Mouse (Mus musculus): ENCODE data around the gene Nckap5. TPM values are rescaled to one million over a fixed set of nuclear protein-coding genes. Genes with fewer than 3 reads are reported as not detected.
A peak's percentile ranks its signal among the peaks of the same experiment; 100 is the strongest.

The Nckap5 gene
- total RNA-seq, 2 experiments from 2014 or later: 9.6 to 13.1 TPM

DNA sequence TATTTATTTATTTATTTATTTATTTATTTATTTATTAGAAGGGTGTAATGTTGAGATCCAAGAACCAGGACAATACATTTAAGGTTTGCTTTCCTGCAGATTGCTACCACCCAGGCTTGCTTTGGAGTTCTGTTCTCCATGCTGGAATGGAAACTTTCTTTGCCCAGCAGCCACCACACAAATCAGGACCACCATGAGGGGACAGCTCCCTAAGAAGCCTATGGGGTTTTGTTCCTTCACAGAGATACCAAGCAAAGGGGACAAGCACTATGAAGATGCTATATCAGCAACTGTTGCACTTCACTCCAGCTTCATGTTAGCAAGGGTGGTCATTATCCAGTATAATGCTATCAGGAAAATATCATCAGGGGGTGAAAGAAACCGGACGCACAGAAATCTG lies 513.7 kb downstream of the Nckap5 start:
- intact Hi-C loops (cut with DNase I): no loop called here
- DNase-seq: peak; percentile 5 to 28

GRCm38 (mm10) chr1:126301129-126301528 lies 529.5 kb downstream of the Nckap5 start:
- intact Hi-C loops (cut with DNase I): no loop called here
- DNase-seq: no peak

- no peak for DNase-seq
- intact Hi-C loops (cut with DNase I): no loop called here
Observed at GRCm38 (mm10) chr1:126264931-126265330, 565.7 kb downstream of the Nckap5 start.

- intact Hi-C loops (cut with DNase I): no loop called here
Observed at GRCm38 (mm10) chr1:126254364-126254763, 576.2 kb downstream of the Nckap5 start.

GRCm38 (mm10) chr1:126253934-126254333 lies 576.7 kb downstream of the Nckap5 start:
- no peak for DNase-seq
- intact Hi-C loops (cut with DNase I): no loop called here

More at GRCm38 (mm10) chr1:126254364-126254763, 576.2 kb downstream of the Nckap5 start:
- DNase-seq: no peak

- intact Hi-C loops (cut with DNase I): no loop called here
- DNase-seq: peak in 1 of 2 experiments; percentile 10
Observed at GRCm38 (mm10) chr1:126233196-126233595, 597.4 kb downstream of the Nckap5 start.

GRCm38 (mm10) chr1:126231199-126231598 lies 599.4 kb downstream of the Nckap5 start:
- no peak for DNase-seq
- intact Hi-C loops (cut with DNase I): no loop called here

GRCm38 (mm10) chr1:126210212-126210611 lies 620.4 kb downstream of the Nckap5 start:
- intact Hi-C loops (cut with DNase I): no loop called here
- no peak for DNase-seq

DNA sequence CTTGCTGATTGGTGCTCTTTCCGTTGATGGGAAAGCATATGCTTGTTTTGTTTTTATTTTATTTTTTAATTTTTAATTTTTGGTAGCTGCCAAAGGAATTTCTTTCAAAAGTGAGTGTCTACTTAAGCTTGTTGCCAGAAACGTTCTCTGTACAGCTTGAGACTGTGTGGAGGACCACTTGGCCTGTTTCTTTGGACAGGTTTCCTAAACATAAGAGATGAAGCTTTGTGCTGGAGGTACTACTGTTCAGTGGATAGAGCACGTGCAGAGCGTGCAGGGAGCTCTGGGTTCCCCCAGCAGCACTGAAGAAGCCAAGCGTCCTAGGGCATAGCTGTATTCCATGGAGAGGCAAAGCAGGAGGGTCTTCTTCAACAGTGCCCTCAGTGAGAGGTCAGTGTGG lies 620.9 kb downstream of the Nckap5 start:
- intact Hi-C loops (cut with DNase I): no loop called here
- no peak for DNase-seq

GRCm38 (mm10) chr1:126209131-126209530 lies 621.5 kb downstream of the Nckap5 start:
- no peak for DNase-seq
- intact Hi-C loops (cut with DNase I): no loop called here

DNA sequence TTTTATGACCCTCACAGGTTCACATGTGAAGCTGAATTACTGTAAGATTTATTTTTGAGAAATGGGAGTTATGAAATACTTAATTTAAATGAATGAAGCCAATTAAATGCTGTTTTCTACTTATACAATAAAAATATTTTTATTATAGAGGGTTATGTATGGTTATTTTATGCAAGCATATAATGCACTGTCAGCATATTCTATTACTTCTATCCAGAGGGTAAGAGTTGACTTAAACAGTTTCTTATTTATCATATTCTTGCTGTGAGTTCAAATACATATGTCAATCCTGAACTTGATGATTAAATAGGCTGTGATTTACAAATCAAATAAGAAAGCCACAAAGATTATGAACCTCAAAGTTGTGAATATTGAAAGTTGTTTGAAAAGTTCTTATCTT lies 633.7 kb downstream of the Nckap5 start:
- DNase-seq: no peak
- intact Hi-C loops (cut with DNase I): no loop called here

GRCm38 (mm10) chr1:126190353-126190752 lies 640.2 kb downstream of the Nckap5 start:
- intact Hi-C loops (cut with DNase I): no loop called here
- no peak for DNase-seq

DNA sequence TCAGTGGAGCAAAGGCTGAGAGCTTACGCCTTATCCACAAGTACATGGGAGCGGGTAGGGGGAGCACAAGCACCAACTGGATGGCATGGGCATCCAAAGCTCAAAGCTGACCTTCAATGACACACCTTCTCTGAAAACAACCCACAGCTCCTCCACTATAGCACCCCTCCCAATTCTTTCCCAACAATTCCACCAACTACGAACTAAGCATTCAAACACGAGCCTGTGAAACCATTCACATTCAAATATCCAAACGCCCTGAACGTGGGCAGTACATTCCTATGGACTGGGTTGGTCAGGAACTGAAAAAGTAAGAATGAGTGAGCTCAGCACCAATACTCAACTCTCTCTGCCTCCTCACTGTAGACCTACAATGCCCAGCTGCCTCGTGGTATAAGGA lies 646.8 kb downstream of the Nckap5 start:
- intact Hi-C loops (cut with DNase I): no loop called here

GRCm38 (mm10) chr1:126168579-126168978 lies 662.0 kb downstream of the Nckap5 start:
- no peak for DNase-seq
- intact Hi-C loops (cut with DNase I): no loop called here

More for the DNA sequence above, 646.8 kb downstream of the Nckap5 start:
- no peak for DNase-seq

- intact Hi-C loops (cut with DNase I): no loop called here
- DNase-seq: no peak
Observed at GRCm38 (mm10) chr1:126168131-126168530, 662.5 kb downstream of the Nckap5 start.

GRCm38 (mm10) chr1:126167546-126167945 lies 663.1 kb downstream of the Nckap5 start:
- DNase-seq: no peak
- intact Hi-C loops (cut with DNase I): no loop called here

DNA sequence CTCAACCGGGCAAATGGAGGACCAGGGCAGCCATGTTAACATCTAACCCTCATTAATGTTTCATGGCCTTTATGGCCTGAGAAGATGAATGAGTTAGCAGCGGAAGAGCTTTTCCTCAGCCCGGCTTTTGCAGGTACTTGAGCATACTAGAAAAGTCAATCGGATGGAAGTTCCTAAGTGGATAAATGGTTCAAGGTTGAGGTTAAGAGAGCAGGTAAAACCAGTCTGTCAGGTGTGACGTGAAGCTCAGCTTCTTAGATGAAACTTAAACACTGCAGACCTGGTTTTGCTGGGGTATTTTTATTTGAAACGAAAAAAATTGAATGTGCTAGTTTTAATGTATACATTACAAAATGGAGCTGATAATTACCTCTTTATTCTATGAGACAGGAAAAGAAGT lies 671.3 kb downstream of the Nckap5 start:
- no peak for DNase-seq
- intact Hi-C loops (cut with DNase I): no loop called here

DNA sequence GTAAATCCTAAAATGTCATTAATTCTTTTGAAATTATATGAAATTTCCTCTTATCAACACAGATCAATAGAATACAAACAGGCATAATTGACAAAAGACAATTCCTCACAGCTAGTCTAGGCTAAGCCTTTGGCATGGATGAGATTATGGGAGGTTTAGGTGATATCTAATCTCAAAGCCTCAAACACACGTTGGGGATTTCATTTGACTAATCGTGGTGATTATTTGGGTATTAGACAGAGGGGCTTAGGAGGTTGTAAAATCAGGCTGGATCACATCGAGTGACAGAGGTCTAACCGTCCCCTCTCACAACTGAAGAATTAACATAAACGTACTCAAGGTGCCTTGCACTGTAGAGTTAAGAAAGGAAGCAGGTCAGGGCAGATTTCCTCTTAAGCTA lies 674.8 kb downstream of the Nckap5 start:
- intact Hi-C loops (cut with DNase I): no loop called here
- no peak for DNase-seq

GRCm38 (mm10) chr1:126153516-126154234 lies 676.9 kb downstream of the Nckap5 start:
- intact Hi-C loops (cut with DNase I): no loop called here
- peak in 1 of 2 experiments; percentile 11 for DNase-seq

DNA sequence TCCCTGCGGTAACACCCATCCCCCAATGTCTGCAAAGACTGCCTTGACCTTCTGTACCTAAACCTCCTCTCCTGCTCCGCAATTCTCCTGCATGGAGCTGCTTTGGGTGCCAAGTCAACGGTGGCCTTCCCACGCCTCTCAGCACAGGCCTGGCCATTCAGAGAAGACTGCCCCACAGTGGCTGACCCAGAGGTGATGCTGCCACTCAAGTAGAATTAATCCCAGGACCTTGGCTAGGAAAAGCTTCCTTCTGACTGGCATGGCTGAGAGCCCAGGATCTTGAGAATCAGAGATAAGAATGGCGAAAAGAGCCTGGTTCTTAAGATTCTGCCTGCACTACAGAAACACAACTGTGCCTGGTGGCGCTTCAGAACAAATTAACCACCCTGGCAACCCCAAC lies 678.4 kb downstream of the Nckap5 start:
- intact Hi-C loops (cut with DNase I): no loop called here
- DNase-seq: peak in 1 of 2 experiments; percentile 2

GRCm38 (mm10) chr1:126149966-126150365 lies 680.6 kb downstream of the Nckap5 start:
- DNase-seq: no peak
- intact Hi-C loops (cut with DNase I): no loop called here

GRCm38 (mm10) chr1:126135717-126136116 lies 694.9 kb downstream of the Nckap5 start:
- intact Hi-C loops (cut with DNase I): no loop called here
- no peak for DNase-seq

DNA sequence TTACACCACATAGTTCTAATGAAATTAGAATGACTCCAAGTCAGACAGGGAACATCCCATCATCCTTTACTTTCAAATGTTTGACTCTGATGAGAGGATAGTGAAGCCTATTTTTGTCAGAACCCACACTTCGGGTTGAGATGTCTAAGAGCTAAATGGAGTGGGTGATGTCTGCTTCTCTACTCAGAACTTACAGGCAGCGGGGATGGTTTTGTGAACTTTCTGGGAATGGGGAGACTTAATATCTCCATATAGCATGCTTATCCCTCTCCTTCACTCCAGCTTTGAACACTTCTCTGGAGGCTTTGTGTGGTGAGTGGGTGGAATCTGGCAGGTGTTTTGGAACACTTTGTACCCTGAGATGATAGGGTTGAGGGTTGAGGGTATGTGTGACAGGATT lies 698.3 kb downstream of the Nckap5 start:
- no peak for DNase-seq
- intact Hi-C loops (cut with DNase I): no loop called here

Data from heart, postnatal 14 days (tissue).